Mouse (Mus musculus) liver, embryonic 14.5 days (tissue): ENCODE results near the gene Vac14. TPM values are rescaled to one million over a fixed set of nuclear protein-coding genes. Genes with fewer than 3 reads are reported as not detected.
A peak's percentile ranks its signal among the peaks of the same experiment; 100 is the strongest.

Source experiments
- ATAC-seq: fragments of 200-750 bp; cut with Nextera tagmentation; 2 replicates; pipeline ENCODE4 v1.8.0; 2017; ENCODE audit warnings: moderate number of reproducible peaks, mild to moderate bottlenecking, moderate library complexity; ENCODE audit not compliant: insufficient read depth
- DNase-seq, 3 experiments: peaks; one replicate each; pipeline ENCODE4 v3.0.0-alpha.2; 2012 to 2013; ENCODE audit warnings: low read depth in 3 of 3, low spot score in 3 of 3
- H3K27ac ChIP-seq: fragments of 300-500 bp; sonication (generic); 2 replicates; pipeline ENCODE4 v1.5.1; 2014; ENCODE audit warnings: moderate library complexity, mild to moderate bottlenecking, control low read depth, inconsistent platforms
- H3K27me3 ChIP-seq: fragments of 300-500 bp; sonication (generic); 2 replicates; pipeline ENCODE4 v1.6.1; 2014; ENCODE audit warnings: mild to moderate bottlenecking, low read length, moderate library complexity; ENCODE audit not compliant: control insufficient read depth, insufficient read depth
- H3K36me3 ChIP-seq: fragments of 300-500 bp; sonication (generic); replicated peaks from 2 replicates; pipeline ENCODE4 v1.6.1; 2014; ENCODE audit warnings: low read depth; ENCODE audit not compliant: control insufficient read depth, insufficient read depth
- H3K4me1 ChIP-seq, 2 experiments: fragments of 200-500 bp in 1 of 2; fragments of 300-500 bp in 1 of 2; sonication (generic) in 1 of 2; replicated peaks; 2 replicates each; pipeline ENCODE4 v1.6.1; 2012 to 2014; ENCODE audit warnings: antibody characterized with exemption in 1 of 2, inconsistent platforms in 1 of 2, low read length in 1 of 2; ENCODE audit not compliant: control insufficient read depth in 2 of 2, insufficient read depth in 2 of 2
- H3K4me2 ChIP-seq: fragments of 300-500 bp; sonication (generic); 2 replicates; pipeline ENCODE4 v1.6.1; 2014; ENCODE audit warnings: low read depth, mild to moderate bottlenecking, control low read depth, moderate library complexity
- H3K4me3 ChIP-seq, 2 experiments: fragments of 200-500 bp in 1 of 2; fragments of 300-500 bp in 1 of 2; sonication (generic) in 1 of 2; 2 replicates each; pipeline ENCODE4 v1.5.1; 2012 to 2014; ENCODE audit warnings: low read depth in 2 of 2, low read length in 2 of 2, mild to moderate bottlenecking in 2 of 2, control low read depth in 1 of 2, inconsistent platforms in 1 of 2, moderate library complexity in 1 of 2; ENCODE audit not compliant: insufficient read depth in 1 of 2
- H3K9ac ChIP-seq: fragments of 300-500 bp; sonication (generic); replicated peaks from 2 replicates; pipeline ENCODE4 v1.6.1; 2014; ENCODE audit warnings: mild to moderate bottlenecking, control low read depth, moderate library complexity
- H3K9me3 ChIP-seq: fragments of 300-500 bp; sonication (generic); 2 replicates; pipeline ENCODE4 v1.6.1; 2016; ENCODE audit warnings: low read length, mixed read lengths; ENCODE audit not compliant: control insufficient read depth
- CTCF ChIP-seq: IDR thresholded peaks from 2 replicates; pipeline ENCODE4 v1.5.1; 2016; ENCODE audit warnings: antibody characterized with exemption, low read depth, control low read depth
- EP300 ChIP-seq: IDR thresholded peaks from 2 replicates; pipeline ENCODE4 v1.6.1; 2016; ENCODE audit warnings: antibody characterized with exemption, low read depth
- WGBS: fragments of 180-500 bp; shearing (Covaris S2); extraction: QIAGEN DNeasy Blood & Tissue Kit; methylation state at CpG from one replicate; pipeline ENCODE4 v1.1.7; 2014; ENCODE audit not compliant: insufficient replicate concordance; 5-methylcytosine and 5-hydroxymethylcytosine counted together
- polyA plus RNA-seq, 2 experiments: library from polyadenylated mRNA; depleted of rRNA in 1 of 2; stranded (reverse) in 1 of 2; unstranded in 1 of 2; fragments of >200 nt; fragmentation: Nextera tagmentation in 1 of 2; extraction: Ambion mirVana in 1 of 2; gene quantifications; 2 replicates each; pipeline versions ENCODE4 v1.2.1 to v1.2.3; 2012 to 2014

The Vac14 gene
- polyA plus RNA-seq, 2 experiments = 11.2 to 14.8 TPM

DNA sequence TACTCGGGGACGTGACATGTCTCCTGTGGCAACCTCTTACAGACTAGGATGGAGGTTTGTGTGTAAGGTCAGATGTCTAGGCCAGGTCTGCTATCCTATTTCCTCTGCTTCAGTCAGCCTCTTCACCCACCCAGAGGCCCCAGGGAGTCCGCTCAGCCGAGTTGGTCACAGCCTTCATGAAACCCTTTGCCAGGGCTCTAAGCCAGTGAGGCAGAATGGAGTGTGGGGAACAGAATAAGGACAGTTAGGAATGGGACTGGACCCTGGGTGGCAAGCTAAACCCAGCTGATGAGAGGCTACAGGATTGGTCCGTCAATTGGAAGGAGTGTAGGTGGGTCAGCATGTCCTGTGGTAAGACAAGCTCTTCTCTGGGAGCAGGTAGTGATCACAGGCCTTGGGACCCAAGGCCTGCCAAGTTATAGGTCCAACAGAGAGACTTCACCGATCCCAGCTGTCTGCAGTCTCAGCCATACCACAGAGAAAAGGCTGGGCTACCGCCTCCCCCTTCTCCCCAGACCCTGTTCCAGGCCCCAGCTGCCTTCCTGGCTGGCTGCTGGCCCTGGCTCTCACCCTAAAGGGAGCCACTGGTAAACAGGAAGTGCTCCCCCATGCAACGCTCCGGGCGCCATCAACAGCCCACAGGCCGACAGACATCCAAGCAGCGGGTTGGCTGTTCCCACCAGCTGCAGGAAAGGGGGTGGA, 100.7 kb downstream of the Vac14 start:
- Histone ChIP-seq H3K27ac (no peak overlapping the region), H3K4me1 (peaks cover 0 to 6% of the 10 kb centered on the region in 2 experiments; a peak in 2 of 4 replicates), H3K27me3 (peaks cover 28% of the 10 kb centered on the region), H3K9me3 (no peaks in the 10 kb centered on the region), H3K4me2 (no peak overlapping the region), H3K36me3 (no peaks in the 10 kb centered on the region), H3K4me3 (no peak overlapping the region), H3K9ac (no peak overlapping the region)
- TF ChIP-seq EP300 = no peak
- no peak for TF ChIP-seq CTCF
- 31% methylated on average over 12 of the region's 12 CpGs for WGBS
- DNase-seq (no peak), ATAC-seq (0 out of 2 replicates have a peak, but pooled peaks have one; percentile 6)

- peaks cover 0 to 6% of the 10 kb centered on the region in 2 experiments; a peak in 2 of 4 replicates for H3K4me1 ChIP-seq
- peaks cover 28% of the 10 kb centered on the region for H3K27me3 ChIP-seq
- ATAC-seq (no peak), DNase-seq (no peak)
- no peaks in the 10 kb centered on the region for H3K9me3 ChIP-seq
- WGBS = 55% methylated on average over 6 of the region's 6 CpGs
- no peak overlapping the region for H3K27ac ChIP-seq
- H3K4me2 ChIP-seq = no peak overlapping the region
- H3K9ac ChIP-seq = no peak overlapping the region
- TF ChIP-seq EP300 (no peak), CTCF (no peak)
- no peak overlapping the region for H3K4me3 ChIP-seq
- H3K36me3 ChIP-seq = no peaks in the 10 kb centered on the region
Measured at GRCm38 (mm10) chr8:110719898-110720653, 101.7 kb downstream of the Vac14 start.

- Histone ChIP-seq H3K27ac (no peak within 1 kb of the TSS), H3K9ac (no peak within 1 kb of the TSS), H3K4me1 (peaks cover 0 to 6% of the 10 kb centered on the region in 2 experiments; a peak in 2 of 4 replicates), H3K4me3 (peak within 1 kb of the TSS; percentile 55 to 58), H3K27me3 (peaks cover 28% of the 10 kb centered on the region), H3K36me3 (no peaks in the 10 kb centered on the region), H3K4me2 (peak within 1 kb of the TSS; percentile 58), H3K9me3 (no peaks in the 10 kb centered on the region)
- 6% methylated on average over 74 of the region's 75 CpGs for WGBS
- TF ChIP-seq EP300 (no peak), CTCF (no peak)
- ATAC-seq = peak; percentile 46
- DNase-seq = no peak
Measured at GRCm38 (mm10) chr8:110720685-110721598, 102.6 kb downstream of the Vac14 start, which contains the start of gene Mtss1l. Mtss1l (plus strand) TSS chr8:110721476.

DNA sequence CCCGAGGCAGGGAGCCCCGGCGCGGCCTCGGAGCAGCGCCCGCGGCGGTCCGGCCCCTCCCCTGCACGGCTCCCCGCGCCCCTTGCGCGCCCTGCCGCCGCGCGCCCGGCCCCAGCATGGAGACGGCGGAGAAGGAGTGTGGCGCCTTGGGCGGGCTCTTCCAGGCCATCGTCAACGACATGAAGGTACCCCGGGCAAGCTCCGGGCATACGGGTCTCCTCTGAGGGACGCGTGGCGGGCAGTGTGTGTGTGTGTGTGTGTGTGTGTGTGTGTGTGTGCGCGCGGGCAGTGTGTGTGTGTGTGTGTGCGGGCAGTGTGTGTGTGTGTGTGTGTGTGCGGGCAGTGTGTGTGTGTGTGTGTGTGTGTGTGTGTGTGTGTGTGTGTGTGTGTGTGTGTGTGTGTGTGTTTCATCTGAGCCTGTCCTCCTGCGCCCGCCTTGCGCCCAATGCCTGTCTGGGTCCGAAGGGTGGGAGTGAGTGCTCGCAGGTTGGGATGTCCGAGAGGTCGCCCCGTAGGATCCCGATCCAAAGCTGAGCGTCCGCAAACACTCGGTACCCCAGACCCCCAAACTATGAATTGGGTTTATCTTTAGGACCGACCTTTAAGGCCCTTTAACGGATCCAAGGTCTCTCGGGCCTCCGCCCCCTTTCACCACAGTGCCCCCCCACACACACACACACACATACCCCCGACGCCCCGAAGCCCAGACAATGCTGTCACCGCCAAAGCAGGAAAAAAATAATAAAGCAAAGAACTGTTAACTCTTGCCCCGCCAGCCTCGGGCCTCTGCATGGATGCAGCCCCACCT, 103.4 kb downstream of the Vac14 start:
- ATAC-seq (peak; percentile 23; the same call in 1 of the 2 replicates), DNase-seq (no peak)
- Histone ChIP-seq H3K4me3 (peak overlapping the region; percentile 55 to 58), H3K27ac (no peak overlapping the region), H3K27me3 (peaks cover 28% of the 10 kb centered on the region), H3K36me3 (no peaks in the 10 kb centered on the region), H3K9ac (no peak overlapping the region), H3K4me2 (peak overlapping the region; percentile 58), H3K4me1 (peaks cover 0 to 6% of the 10 kb centered on the region in 2 experiments; a peak in 2 of 4 replicates), H3K9me3 (no peaks in the 10 kb centered on the region)
- 2% methylated on average over 58 of the region's 59 CpGs for WGBS
- TF ChIP-seq CTCF (no peak), EP300 (no peak)
